Mouse (Mus musculus) neutrophil, adult 5-6 weeks (primary cell): ENCODE data around the gene Ppp2r3d. TPM values are rescaled to one million over a fixed set of nuclear protein-coding genes. Genes with fewer than 3 reads are reported as not detected.
A peak's percentile ranks its signal among the peaks of the same experiment; 100 is the strongest.

Source experiments
- ATAC-seq: fragments of 151-379, 151-347 bp; 2 replicates; pipeline ENCODE4 v1.8.0; 2017; ENCODE audit warnings: mild to moderate bottlenecking, moderate TSS enrichment; ENCODE audit not compliant: insufficient number of reproducible peaks, poor library complexity, low FRiP score, severe bottlenecking; ENCODE audit errors: extremely low read depth
- total RNA-seq: library from RNA; stranded (forward); fragments of 200-1000 nt; gene quantifications from 2 replicates; pipeline ENCODE4 v1.2.3, GENCODE M21; 2017

Ppp2r3d gene
- total RNA-seq, 1 experiment from 2014 or later: 63.0 TPM

- peak; percentile 29 for ATAC-seq
These were observed 53.7 kb downstream of the Ppp2r3d start for GRCm38 (mm10) chr9:124422900-124423551.

- ATAC-seq: no peak
These were observed 54.3 kb downstream of the Ppp2r3d start for GRCm38 (mm10) chr9:124422427-124422826.

GRCm38 (mm10) chr9:124412921-124413320 lies 63.8 kb downstream of the Ppp2r3d start:
- no peak for ATAC-seq

- no peak for ATAC-seq
These were observed 65.1 kb downstream of the Ppp2r3d start for GRCm38 (mm10) chr9:124411553-124411952.

GRCm38 (mm10) chr9:124408564-124408963 lies 68.1 kb downstream of the Ppp2r3d start:
- ATAC-seq: no peak

Other genes with a start within 250 kb of the Ppp2r3d start
- 41.9 and 46.2 TPM in 2 replicates for gene 2010315B03Rik, start 164.2 kb downstream of the Ppp2r3d start, total RNA-seq
- gene Gm21836, start 16.9 kb upstream of the Ppp2r3d start, total RNA-seq: not detected in 2 replicates